Mouse (Mus musculus) adrenal gland, adult 18-20 months (tissue): ENCODE measurements around the gene Kncn. TPM values are rescaled to one million over a fixed set of nuclear protein-coding genes. Genes with fewer than 3 reads are reported as not detected.

Experiments
- DNase-seq, 2 experiments: peaks; one replicate each; pipeline ENCODE4 v3.0.0; 2021 to 2022; ENCODE audit warnings: low spot score in 2 of 2
- long read RNA-seq, 2 experiments: library from polyadenylated mRNA; stranded (forward); transcript quantifications; one replicate each; pipeline ENCODE4 v2.0.0; 2021
- total RNA-seq, 2 experiments: library from RNA; stranded (reverse); gene quantifications; 1 replicate in 1 of 2; 2 replicates in 1 of 2; pipeline ENCODE4 v1.2.3; 2021

Kncn gene
- total RNA-seq, result not detected
- long read RNA-seq, experiment 1, result 0 reads
- long read RNA-seq, experiment 2, result 0 reads

DNA sequence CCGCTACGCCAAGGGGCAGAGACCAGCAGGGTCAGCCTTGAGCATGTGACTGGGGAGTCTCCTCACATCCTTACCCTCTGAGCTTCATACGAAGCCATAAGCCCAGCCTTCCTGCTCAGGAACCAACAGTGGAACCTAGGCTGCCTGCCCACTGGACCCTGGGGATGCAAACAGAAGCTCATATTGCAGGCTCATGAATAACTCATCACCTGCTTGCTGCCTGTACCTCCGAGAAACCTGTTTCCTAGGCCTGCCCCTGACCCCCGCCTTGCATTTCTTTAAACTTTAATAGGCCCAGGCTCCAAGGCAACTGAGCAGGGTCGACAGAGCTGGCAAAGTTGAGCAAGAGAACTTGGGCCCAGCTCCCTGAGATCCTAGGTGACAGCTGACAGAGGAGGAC lies at the start of gene Kncn:
Gene Kncn (plus strand): TSS at position 379 of the 400 bp plus-strand sequence.
- DNase-seq, result no peak

DNA sequence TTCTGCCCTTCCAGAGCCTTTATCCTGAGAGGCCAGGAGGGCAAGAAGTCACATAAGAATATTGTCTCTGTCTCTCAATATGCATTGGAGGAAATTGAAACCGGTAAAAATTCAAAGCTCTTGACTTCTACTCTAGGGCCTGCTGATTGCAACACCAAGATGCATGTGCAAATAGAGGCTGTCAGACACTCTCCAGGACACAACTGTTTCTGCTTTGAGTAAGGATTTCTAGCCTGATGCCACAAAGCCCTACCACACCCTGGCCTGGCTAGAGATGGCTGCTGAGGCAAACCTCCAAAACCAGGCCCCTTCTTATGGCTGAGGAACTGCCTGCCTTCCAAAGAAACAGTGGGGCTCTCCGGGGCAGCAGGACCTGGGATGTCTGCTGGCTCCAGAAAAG lies 48.6 kb upstream of the Kncn start:
- DNase-seq, result no peak

DNA sequence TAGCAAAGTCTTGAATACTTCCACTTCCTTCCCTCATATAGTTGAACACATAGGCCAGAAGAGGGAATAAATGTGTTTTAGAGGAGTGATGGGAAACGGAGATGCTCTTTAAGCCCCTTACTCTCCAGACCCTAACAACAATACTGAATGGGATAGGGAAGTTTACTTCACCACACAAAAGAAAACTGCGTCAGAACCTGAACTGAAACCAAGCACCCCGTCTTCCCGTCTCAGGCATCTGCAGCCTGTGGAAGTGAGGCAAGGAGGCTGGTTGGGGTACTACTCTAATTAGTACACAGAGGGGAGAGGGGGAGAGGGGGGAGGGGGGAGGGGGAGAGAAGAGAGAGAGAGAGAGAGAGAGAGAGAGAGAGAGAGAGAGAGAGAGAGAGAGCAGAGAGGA lies 46.0 kb upstream of the Kncn start:
- no peak for DNase-seq

DNA sequence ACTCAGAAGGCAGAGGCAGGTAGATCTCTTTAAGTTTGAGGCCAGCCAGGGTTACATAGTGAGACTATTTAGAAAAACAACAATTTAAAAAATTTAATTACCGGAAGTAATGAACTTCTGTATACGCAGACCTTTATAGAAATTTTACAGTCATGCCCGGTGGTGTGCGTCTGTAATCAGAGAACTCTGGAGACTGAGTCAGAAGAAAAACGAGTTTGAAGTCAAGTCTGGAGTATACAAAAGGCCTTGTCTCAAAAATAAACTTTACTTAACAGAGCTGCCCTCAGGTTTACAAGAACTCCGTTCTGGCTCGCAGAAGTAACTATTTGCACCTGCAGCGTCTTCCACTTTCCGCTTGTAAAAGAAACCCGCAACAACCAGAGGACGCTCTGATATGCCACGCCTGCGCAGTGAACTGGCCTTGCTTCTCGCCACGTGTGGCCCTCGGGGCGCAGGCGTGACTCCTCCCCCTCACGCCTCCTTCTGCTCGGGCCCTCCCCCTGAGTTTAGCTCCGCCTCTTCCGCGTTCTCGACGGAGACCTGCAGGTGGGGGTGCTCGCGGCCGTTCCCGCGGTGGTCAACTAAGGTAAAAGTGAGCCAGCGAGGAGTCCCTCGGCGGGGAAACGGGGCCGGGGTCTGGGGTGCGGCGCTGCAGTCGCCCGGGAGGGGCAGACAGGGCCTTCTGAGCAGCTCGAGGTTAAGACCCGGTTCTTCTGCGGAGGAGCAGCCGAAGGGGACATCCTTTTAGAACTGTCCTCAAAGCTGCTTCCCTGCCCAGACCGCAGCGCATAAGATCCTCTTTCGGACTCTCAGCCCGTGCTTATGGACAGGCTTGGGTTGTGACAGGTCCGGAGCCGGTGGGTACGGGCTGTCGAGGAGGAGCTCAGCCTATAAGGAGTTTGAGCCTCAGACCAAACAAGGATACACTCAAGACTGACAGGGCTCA lies 45.2 kb upstream of the Kncn start, which contains the start of gene Mknk1:
Gene Mknk1 (plus strand): TSS at position 503 of the 946 bp plus-strand sequence.
- peak; percentile 90 to 91 for DNase-seq

DNA sequence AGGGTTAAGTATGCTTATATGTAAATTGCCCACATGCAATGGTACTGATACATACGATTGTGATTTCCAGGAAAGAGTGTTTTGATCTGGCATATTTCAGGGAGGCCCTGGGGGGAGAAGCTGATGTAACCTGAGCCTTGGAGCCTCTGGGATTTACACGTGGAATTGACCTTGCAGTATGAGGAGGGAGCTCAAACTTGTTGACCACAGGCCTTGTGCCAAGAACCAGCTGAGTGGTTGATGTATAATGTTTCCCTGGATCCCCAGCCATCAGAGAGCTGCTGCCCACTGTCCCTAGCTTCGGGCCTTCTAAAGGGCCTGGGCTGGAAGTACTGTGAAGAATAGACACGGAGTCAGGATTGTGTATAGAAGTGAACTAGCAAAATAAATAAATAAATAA lies 44.2 kb upstream of the Kncn start:
- DNase-seq, result no peak

DNA sequence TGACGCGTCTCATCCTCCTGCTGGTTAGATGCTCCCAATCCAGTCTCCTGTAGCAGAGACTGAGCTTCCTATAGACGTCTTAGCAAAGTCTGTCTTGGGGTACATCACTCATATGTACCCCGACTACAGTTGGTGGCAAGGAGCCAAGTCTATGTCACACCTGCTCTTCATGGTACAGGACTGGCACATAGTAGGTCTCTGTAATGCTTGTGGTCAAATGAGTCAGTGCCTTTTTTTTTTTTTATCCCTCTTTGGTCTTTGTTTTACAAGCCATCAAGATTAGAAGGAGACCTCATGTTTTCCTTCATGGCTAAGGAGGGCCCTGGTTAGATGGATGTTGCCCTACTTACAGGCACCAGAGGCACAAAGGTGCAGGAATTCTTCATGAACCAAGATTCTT lies 43.4 kb upstream of the Kncn start:
- no peak for DNase-seq

DNA sequence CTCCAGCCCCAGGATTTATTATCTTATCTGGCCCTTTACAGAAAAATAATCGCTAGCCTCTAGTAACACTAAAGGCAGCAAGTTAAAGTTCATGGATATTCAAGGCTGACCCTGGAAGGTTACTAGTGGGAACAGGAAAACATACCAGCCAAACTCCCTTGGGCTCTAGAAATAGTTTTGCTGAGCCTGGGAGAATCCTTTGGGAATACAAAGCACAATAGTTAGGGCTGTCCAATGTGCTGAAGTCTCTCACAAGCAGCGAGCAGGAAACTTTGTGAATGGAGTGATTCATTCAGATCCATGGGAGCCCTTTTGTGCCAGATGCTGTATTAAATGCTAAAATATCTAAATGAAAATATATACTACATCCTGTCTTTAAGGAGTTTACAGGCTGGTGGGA lies 37.5 kb upstream of the Kncn start:
- DNase-seq, result no peak

DNA sequence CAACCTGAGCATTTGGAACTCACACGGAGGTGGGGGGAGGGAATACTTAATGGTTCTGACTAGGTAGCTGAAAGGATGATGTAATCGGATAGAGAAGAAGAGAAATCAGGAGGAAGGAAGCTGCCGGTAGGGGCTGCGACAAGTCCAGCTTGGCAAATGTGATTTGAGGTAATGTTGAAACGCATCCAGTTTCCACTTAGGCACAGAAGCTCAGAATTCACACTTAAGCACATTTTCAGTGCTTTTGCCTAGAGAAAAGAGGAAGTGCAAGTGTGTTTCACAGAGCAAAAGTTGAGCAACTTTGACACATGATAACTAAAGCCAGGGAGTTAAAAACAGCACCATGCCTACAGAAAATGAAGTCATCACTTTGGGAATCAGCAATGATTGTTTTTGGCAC lies 36.8 kb upstream of the Kncn start:
- no peak for DNase-seq

DNA sequence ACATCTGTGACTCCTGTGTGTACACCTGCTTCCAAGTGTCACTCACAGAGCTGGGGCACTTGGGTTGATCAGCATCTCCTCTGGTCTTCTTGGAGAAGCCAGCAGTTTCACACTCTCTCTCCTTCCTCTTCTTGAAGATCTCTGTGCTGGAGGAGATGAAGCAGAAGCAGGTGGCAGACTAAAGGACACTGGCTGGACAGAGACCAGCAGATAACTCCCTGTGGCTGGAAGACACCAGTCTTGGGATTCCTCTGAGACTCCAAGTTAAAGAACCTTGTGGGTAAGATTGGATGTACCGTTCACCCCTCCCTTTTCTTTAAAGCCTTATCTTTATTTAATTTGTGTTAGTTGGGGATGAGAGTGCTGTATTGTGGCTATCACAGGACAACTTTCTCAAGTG lies 36.1 kb upstream of the Kncn start:
- DNase-seq, result no peak

DNA sequence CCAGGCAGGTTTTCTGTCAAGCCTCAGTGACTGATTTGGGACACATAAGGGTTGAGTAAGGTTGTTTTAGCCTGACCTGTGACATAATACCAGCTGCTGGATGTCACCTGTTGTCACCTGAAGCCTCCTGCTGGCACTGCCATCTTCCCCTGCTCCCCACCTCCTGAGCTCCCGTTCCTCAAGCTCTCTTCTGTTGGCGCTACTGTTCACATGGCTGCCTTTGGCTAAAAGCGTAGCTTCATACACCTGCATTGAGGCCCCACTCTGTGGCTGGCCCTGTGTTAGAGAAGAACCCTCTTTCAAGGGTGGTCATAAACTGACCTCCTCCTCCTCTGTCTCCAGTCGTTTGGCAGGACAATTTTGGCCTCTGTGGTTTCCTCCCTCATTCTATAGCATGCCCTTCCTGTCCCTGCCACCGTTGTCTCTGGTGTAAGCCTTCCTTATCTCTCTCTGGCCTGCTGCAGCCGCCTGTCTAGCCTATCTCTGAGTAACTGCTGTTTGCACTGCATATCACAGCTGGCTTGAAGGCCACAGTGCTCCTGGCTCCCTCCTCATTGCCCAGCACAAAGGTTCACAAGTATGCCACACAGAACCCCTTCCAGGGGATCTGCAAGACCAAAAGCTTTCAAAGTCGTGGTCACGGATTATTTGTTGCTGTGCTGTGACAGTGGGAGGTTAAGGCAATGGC lies 35.1 kb upstream of the Kncn start:
- no peak for DNase-seq

DNA sequence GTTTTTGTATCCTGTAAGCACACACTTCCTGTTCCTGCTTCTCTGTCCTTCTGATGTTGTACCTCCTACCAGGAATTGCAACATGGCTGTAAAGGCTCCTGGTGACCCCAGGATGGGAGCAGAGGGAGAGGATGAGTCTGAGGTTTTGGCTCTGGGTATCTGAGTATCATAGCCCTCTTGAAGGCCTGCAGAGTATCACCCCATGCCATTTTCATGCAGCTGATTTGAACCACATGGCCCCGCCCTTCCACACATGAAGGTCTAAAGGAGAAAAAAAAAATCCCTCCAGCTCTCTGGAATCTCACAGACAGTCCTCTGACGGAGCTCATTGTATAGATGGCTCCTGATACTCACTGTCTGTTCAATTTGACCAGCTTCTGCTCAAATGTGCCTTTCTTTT lies 34.1 kb upstream of the Kncn start:
- DNase-seq, result no peak

DNA sequence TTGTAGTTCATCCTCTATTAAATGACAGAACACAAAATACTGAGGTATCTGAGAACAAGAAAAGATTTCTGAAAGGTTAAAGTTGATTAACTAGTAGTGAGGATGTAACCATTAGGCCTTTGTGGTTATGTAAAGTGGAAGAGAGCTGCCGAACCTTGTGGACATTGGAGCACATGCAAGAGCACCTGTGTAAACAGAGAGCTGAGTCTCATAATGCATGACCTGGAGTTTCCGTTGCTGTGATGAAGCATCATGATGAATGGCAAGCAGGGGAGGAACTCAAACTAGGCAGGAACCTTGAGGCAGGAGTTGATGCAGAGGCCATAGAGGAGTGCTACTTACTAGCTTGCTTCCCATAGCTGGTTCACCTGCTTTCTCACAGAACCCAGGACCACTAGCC lies 33.6 kb upstream of the Kncn start:
- no peak for DNase-seq

DNA sequence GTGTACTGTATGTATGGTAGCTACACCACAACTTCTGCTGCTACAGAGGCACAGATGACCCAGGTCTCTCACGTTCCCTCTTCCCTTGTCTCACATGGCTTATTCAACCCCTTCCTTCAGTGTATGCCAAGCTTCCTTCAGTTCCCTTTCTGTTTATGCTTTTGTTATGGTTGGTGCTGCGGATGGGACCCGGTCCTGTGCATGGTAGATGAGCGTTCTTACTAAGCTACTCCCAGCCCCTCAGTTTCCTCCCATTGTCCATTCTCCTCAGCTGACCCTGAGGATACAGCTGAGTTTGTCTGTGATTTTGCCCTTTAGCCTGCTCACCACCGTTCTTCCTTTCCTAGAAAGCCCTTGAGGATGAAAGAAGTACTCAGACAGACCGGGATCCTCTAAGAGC lies 32.6 kb upstream of the Kncn start:
- no peak for DNase-seq

DNA sequence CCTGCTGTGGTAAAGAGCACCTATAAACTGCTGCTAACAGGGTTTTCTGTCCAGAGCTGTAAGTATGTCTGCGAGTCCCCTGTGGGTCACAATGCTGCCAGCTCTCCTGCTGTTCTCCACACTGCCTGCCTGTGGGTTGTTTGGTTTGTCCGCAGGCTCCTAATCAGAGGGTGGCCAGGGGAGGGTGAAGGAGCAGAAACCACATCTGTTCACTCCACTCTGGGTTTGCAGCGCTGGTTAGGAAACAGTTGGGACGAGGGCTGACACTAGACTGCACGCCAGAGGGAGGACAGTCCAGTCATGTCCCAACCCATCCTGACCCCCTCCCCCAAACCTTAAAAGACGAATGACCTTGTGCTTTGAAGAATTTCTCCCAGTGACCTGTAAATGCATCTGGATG lies 29.1 kb upstream of the Kncn start:
- DNase-seq, result no peak

DNA sequence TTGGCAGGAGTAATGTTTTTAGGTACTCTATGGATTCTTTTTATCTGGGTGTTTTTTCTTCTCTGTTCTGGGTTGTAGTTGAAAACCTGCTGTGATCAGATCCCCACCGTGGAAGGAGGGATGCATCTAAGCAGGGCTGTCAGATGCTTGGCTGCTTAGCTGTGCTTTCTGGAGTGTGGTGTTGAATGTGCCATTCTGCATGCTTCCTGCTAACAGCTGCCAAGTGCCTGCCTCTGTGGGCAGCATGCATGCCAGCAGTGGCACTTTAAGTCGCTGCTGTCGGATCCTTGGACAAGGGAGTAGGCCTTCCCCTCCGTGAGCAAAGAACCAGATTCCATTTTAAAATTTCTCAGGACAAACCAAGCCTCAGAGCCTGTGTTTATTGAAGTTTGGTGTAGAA lies 28.6 kb upstream of the Kncn start:
- no peak for DNase-seq

DNA sequence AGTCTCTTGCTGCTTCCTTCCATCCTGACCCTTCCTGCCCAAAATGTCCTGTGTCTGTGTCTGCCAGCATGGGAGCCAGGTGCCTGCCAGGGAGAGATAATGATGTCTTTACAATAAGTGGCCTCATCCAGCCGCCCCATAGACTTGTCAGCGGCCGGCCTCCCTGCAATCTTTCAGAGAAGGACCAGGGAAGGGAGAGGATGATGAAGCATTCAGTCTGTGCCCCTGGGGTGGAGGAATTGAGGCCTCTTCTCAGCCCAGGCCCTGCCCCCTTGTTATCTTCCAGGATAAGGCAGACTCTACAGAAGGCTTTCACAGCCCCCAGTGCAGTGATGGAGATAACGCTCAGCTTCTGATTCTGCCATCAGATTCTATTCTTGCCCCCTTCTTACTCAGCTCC lies 27.9 kb upstream of the Kncn start:
- no peak for DNase-seq

DNA sequence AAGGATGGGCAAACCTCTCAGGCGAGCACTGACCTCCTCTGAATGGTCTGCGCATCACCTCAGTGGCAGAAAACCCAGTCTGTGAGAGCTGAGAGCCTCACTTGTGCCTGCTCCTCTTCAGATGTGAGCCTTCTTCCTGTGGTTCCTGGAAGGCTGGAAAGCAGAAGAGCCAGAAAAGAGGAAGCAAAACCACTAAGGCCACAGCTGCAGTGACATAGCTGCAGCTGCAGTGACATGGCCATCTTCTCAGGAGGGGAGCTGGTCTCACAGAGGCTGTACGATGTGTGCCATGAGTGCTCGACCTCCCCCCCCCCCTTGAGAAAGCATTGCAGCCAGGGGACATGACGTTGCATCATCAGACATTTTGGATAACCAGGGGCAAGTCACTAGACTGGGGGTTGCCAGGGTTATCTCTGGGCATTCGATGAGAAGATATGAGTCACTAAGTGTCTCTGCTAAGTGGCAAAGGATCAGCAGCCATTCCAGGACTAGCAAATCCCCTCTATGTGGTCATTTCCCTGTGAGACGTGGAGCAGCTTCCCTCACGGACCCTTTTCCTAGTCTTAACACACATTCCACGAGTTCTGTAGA lies 26.8 kb upstream of the Kncn start:
- no peak for DNase-seq

DNA sequence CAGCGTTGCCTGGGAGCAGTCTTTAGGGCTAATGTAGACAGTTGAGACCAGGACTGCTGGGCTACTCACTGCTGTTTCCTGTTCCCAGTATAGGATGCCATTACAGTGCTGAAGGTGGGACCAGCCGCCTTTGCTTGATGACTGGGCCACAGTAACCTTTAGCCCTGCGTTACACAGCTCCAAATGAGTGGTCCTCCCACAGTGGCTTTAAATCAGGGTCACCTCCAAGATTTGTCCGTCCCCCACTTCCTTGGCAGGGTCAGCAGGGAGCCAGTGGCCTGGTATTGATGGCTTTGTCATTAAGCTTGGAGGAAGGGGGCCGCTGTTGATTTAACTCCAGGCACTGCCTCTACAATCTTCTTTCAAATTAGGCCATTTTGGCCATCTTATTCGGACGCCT lies 20.8 kb upstream of the Kncn start:
- DNase-seq, result no peak

DNA sequence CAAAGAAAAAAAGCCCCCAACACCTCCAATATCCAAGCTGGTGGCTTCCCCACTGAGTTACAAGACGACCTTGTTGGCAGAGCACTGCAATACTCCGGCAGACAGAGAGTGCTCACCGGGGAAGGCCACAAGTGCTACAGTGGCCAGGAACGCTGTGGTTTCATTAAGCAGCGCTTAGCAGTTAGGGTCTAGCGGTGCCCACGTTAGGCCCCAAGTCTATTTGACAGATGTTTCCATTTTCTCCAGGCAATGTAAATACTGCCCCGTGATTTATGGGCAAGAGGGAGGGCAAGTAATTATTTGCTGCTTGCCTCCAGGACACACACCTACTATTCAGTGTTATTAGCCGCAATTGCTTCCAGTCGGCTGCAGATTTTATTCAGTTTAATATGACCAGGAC lies 20.3 kb upstream of the Kncn start:
- DNase-seq, result no peak

DNA sequence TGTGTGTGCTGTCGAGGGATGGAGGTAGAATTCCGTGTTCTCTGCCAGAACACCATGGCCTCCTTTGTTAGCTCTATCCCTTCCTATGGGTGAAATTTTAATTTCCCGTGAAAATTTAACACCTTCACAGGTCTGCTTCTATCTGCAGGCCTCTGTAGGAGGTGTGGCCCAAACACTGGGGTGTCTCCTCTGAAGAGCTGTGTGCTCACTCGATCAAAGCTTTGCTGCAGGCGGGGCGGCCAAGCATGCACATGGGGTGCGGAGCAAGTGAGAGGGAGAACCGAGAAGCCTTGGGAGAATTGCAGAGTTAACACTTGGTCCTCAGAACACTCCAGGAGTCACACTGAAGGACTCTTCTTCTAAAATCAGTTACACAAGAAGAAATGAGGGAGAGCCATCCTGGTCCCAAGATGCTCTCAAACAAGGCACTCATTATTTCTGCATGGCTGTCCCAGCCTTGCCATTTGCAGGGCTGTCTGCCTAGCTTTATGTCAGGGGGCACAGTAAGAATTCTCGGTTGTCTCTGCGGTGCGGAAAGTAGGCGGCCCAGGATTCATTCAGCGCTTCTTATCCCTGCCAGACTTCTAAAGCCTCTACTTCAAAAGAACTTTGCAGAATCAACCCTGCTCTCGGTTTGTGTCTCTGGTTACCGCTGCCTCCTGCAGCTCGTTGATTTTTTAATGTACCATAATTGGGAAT lies 14.5 kb upstream of the Kncn start:
- no peak for DNase-seq

DNA sequence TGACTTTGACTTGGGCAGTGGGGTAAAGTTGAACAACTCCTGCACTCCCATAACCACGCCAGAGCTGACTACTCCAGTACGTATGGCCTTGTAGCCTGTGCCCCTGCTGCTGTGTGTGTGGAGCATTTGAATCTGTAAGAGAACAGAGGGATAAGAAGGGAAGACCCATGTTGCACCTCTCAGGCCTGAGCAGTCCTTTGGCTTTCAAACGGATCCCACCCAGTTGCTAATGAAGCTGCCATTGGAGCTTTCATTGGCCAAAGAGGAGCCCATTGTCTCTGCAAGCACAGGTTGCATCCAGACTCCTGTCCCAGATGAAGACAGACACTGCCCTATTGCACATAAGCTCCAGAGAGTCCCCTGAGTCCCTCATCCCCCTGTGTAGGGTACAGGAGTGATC lies 11.0 kb upstream of the Kncn start:
- DNase-seq, result no peak
